Mouse (Mus musculus) embryo, embryonic 9.5 days (tissue): ENCODE results near the gene Nphp4.

ENCODE experiments used
- DNase-seq: peaks from one replicate; pipeline ENCODE4 v3.0.0-alpha.2; 2017; ENCODE audit errors: extremely low spot score

Gene Nphp4

DNA sequence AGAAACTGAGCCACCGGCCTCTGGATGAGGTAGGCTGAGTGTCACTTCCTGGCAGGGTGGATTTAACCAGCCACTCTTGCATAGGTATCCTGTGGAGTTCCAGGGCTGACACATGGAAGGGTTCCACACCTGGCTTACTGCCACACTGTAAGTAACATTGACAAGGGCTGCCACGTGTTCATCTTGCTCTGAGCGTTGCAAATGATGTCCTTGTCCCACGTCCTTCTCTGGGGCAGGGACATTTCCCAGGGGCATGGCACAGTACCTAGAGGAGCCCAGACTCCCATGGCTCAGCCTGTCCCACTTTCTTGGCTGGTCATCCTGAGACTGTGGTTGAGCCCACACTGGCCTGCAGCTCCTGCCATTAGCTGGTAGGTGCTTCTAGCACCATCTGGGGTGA is 91.5 kb downstream of the Nphp4 start:
- DNase-seq = no peak

DNA sequence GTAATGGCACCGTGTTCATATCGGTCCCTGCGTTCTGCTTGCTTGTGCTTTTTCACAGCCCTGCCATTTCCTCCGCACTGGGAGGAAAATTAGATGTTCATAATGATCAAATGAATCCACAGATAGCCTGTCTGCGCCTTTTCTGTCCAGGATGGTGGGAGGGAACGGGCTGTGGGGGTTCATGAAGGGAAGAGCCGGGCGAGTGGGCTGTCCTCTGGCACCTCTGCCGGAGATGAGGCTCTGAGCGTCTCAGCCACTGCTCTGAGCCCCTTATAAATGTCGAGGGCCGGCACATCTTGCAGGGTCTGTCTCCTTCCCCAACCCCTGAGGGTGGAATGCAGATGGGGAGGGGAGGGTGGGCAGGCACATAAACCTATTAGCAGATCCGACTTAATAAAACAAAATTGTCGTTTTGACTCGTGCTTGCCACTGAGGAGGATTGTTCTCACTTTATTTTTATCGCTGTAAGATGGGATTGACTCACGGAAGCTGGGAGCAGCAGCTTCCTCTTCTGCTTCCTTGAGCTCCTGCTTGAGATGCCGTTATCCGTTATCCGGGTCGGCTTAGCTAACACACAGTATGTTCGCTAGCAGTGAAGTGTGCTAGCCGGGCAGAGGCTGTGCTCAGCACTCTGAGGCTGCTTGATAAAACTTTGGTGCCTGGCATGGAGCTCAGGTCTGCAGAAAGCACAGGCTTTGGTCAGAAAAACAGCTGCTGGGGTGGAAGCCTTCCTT is 92.3 kb downstream of the Nphp4 start:
- no peak for DNase-seq

DNA sequence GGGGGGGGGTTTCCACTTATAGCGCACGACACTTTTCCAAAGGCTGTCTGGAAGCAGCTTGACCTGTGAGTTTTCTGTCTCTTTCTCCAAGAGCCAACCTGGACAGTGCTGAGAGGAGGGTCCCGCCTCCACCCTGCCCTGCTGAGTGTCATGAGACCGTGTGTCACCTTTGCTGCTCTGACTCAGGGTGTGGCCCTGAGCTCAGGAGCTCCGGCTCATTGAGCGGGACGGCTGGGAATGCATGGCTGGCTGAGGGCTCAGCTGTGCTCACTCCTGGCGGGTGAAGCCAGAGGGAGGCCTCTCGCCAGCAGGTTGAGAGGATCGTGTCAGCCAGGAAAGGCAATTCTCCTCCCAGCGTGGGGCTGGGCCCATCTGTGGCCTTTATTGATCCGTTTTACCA is 97.8 kb downstream of the Nphp4 start:
- DNase-seq = no peak

DNA sequence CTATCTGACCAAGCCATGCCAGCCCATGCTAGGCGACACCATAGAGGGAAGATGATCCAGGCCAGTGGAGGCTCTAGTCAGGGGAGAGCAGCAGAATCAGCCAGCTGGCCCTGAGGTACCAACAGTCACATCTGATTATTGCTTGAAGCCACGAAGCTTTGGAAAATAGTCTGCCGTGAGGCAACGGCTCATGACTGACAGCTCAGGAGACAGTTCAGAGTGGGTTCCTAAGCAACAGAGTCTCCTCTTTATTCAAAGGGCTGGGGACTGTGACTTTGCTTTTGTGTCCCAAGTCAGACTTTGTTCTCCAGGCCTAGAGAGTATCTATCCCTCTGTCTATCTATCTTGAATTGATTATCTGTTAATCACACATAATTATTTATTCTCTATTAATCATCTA is 100.3 kb downstream of the Nphp4 start:
- no peak for DNase-seq

DNA sequence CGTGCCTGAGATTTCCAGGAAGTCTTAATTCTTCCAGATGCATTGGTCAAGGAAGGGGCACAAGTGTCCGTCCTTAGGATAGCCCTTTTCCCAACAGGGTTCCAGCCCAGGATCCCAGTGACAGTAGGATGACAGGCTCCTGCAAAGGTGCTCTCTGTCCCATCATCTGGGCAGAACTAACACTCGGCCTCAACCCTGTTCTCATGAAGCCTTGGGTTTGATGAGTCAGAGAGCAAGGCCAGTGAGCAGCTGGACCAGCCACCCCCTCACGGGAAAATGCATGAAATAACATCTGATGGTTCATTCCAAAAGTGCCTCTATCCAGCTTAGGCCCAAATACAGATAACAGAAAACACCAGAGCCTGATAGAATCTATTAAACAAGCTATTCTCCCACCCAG is 103.5 kb downstream of the Nphp4 start:
- no peak for DNase-seq

DNA sequence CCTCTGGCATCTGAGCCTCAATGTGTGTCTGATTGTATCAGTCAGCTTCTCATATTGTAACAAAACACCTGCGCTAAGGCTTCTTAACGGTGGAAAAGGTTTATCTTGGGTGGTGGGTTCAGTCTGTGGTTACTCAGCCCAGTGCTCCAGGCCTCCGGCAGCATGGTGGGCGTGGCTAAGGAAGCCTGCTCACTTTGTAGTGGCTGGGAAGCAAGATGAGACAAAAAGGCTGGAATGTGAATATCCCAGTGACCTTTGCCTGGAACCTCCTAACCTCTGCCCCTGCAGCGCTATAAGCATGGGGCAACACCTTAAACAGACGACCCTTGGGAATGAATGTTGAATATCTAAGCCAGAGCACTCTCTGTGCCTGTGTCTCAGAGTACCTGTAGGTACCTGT is 105.7 kb downstream of the Nphp4 start:
- DNase-seq = no peak

DNA sequence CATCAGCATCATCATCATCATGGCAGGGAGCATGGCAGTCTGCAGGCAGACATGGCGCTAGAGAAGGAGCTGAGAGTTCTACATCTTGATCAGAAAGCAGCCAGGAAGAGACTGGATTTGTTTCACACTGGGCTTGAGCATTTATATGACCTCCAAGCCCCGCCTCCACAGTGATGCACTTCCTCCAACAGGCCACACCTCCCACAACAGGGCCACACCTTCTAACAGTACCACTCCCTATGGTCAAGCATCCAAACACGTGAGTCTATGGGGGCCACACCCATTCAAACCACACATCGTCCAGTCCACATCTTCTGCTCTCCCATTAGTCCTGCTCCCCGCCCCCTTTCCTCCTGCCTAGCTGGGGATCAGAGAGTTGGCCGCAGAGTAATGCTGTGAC is 107.1 kb downstream of the Nphp4 start:
- no peak for DNase-seq

DNA sequence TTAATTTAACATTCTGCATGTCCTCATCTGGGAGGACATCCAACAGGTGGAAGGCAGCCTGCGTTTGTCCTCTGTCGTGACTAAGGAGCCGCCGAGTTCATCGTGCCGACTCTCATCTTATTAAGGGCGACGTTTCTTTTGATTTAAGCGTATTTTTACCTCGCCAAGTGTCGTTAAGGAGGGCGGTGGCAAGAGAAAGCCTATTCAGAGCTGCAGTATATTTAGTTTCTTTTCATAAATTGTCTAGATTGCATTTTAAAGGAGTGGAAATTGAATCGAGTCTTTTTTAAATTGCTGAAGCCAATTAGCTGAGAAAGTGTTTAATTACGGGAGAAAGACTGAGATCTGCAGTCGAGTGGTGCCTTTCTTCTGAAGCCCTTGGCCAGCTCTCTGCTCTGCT is 109.0 kb downstream of the Nphp4 start:
- DNase-seq = no peak

DNA sequence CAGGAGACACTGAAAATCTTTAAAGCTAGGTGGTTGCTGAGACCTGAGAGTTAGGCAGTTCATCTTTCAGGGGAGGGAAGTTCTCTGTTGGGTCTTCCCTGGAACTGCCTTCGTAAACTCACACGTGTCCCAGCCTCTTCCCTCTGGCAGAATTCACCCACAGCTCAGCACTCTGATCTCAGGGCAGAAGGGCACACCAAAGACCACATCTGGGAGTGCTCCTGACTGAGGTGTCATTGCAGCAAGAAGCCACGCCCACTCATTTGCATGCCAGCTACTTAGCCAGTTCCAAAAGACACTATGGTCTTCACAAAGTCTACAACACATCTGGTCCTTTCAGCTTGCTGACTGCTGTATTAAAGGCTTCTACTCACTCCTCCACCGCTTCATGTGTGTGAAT is 109.7 kb downstream of the Nphp4 start:
- DNase-seq = no peak

DNA sequence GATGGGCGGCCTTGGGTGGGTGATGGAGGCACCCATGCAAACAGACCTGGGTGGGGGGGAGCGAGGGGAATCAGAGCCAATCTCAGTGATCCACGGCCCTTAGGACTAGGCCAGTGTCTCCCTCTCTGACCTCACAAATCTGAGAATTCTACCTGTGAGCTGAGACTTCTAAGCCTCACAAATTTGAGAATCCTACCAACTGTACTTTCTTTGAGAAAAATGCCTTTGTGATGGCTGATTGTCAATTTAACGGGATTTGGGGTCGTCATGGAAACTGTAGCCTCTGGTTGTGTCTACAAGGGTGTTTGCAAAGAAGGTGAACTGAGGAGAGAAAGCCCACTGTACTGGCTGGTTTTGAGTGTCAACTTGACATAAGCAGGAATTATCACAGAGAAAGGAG is 127.8 kb downstream of the Nphp4 start:
- DNase-seq = no peak

DNA sequence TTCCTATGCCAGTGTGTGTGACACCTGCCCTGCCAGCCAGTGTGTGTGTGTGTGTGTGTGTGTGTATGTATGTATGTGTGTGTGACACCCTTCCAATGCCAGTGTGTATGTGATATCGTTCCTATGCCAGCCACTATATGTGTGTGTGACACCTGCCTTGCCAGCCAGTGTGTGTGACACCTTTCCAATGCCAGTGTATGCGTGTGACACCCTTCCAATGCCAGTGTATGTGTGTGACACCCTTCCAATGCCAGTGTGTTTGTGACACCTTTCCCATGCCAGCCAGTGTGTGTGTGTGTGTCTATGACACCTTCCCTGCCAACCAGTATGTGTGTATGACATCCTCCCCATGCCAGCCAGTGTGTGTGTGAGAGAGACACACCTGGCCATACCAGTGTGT is 132.7 kb downstream of the Nphp4 start:
- DNase-seq = no peak

DNA sequence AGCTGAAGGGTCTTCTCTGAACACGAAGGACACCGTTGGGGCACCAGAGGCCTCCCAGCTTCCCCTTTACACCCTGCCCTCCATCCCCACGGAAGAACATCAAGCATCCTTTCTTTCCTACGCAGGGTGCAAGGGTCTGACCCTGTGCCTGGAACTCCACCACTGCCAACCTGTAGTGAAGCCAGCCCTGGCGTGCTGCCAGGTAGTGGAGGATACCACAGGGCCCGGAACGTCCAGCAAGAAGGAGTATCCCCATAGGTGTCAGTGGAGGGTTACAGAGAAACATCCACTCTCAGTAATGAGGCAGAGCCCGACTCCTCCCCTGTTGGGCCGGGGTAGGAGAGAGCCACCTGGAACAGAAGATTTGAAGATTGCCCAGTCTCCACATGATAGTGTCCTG is 133.5 kb downstream of the Nphp4 start:
- no peak for DNase-seq
